Mouse (Mus musculus): ENCODE results near the gene Gkn1. TPM values are rescaled to one million over a fixed set of nuclear protein-coding genes. Genes with fewer than 3 reads are reported as not detected.
A peak's percentile ranks its signal among the peaks of the same experiment; 100 is the strongest.

The Gkn1 gene
- polyA plus RNA-seq, 1 experiment from 2014 or later = not detected

- H3K4me3 ChIP-seq (ENCODE audit: low read depth, low read length) = no peak within 1 kb of the TSS
- H3K4me1 ChIP-seq (ENCODE audit: insufficient read depth) = peaks cover 22% of the 10 kb centered on the region
- 36% methylated on average over 7 of the region's 7 CpGs for WGBS (ENCODE audit: insufficient replicate concordance)
These were observed 38.1 kb upstream of the Gkn1 start, which contains the start of gene Gkn3 for GRCm38 (mm10) chr6:87388877-87389276. Gene Gkn3 (minus strand): TSS chr6:87388935.

GRCm38 (mm10) chr6:87386681-87387080 lies 35.9 kb upstream of the Gkn1 start:
- Histone ChIP-seq H3K4me2 (ENCODE audit: low read depth, low read length) (no peak overlapping the region), H3K9ac (replicated peaks) (no peak overlapping the region)
- 74% methylated on average over 10 of the region's 10 CpGs for WGBS (ENCODE audit: insufficient replicate concordance)

More at GRCm38 (mm10) chr6:87388877-87389276, 38.1 kb upstream of the Gkn1 start, which contains the start of gene Gkn3:
- Histone ChIP-seq H3K27ac (ENCODE audit: low read depth) (no peak within 1 kb of the TSS), H3K9ac (replicated peaks) (no peak within 1 kb of the TSS), H3K4me2 (ENCODE audit: low read depth, low read length) (no peak within 1 kb of the TSS), H3K27me3 (ENCODE audit: insufficient read depth, low read length) (no peaks in the 10 kb centered on the region), H3K9me3 (ENCODE audit: low read length) (no peaks in the 10 kb centered on the region), H3K36me3 (replicated peaks; ENCODE audit: insufficient read depth, low read length) (no peaks in the 10 kb centered on the region)
- ATAC-seq (no peak), DNase-seq (no peak)
- TF ChIP-seq CTCF (IDR thresholded peaks at IDR 0.05; ENCODE audit: low read depth) = no peak
- TF ChIP-seq EP300 (IDR thresholded peaks at IDR 0.05; ENCODE audit: low read depth) = no peak

GRCm38 (mm10) chr6:87386203-87386602 lies 35.5 kb upstream of the Gkn1 start:
- ATAC-seq = no peak
- Histone ChIP-seq H3K9me3 (ENCODE audit: low read length) (no peaks in the 10 kb centered on the region), H3K4me3 (ENCODE audit: low read depth, low read length) (no peak overlapping the region), H3K4me2 (ENCODE audit: low read depth, low read length) (no peak overlapping the region), H3K4me1 (ENCODE audit: insufficient read depth) (peaks cover 14% of the 10 kb centered on the region), H3K27ac (ENCODE audit: low read depth) (no peak overlapping the region), H3K27me3 (ENCODE audit: insufficient read depth, low read length) (0 out of 2 replicates have a peak, but pooled peaks cover 6% of the 10 kb centered on the region), H3K36me3 (replicated peaks; ENCODE audit: insufficient read depth, low read length) (no peaks in the 10 kb centered on the region), H3K9ac (replicated peaks) (no peak overlapping the region)
- peak; percentile 70 for DNase-seq
- peak; percentile 89 for TF ChIP-seq CTCF (IDR thresholded peaks at IDR 0.05; ENCODE audit: low read depth)
- no peak for TF ChIP-seq EP300 (IDR thresholded peaks at IDR 0.05; ENCODE audit: low read depth)
- 15% methylated on average over 7 of the region's 7 CpGs for WGBS (ENCODE audit: insufficient replicate concordance)

More at GRCm38 (mm10) chr6:87386681-87387080, 35.9 kb upstream of the Gkn1 start:
- ATAC-seq (no peak), DNase-seq (no peak)
- TF ChIP-seq EP300 (IDR thresholded peaks at IDR 0.05; ENCODE audit: low read depth) (no peak), CTCF (IDR thresholded peaks at IDR 0.05; ENCODE audit: low read depth) (no peak)
- H3K27ac ChIP-seq (ENCODE audit: low read depth) = no peak overlapping the region
- H3K9me3 ChIP-seq (ENCODE audit: low read length) = no peaks in the 10 kb centered on the region
- H3K4me1 ChIP-seq (ENCODE audit: insufficient read depth) = peaks cover 14% of the 10 kb centered on the region
- H3K4me3 ChIP-seq (ENCODE audit: low read depth, low read length) = no peak overlapping the region
- H3K36me3 ChIP-seq (replicated peaks; ENCODE audit: insufficient read depth, low read length) = no peaks in the 10 kb centered on the region
- H3K27me3 ChIP-seq (ENCODE audit: insufficient read depth, low read length) = 0 out of 2 replicates have a peak, but pooled peaks cover 6% of the 10 kb centered on the region

GRCm38 (mm10) chr6:87384761-87385160 lies 34.0 kb upstream of the Gkn1 start:
- no peak for TF ChIP-seq CTCF (IDR thresholded peaks at IDR 0.05; ENCODE audit: low read depth)
- no peak for TF ChIP-seq EP300 (IDR thresholded peaks at IDR 0.05; ENCODE audit: low read depth)
- Histone ChIP-seq H3K9me3 (ENCODE audit: low read length) (no peaks in the 10 kb centered on the region), H3K27ac (ENCODE audit: low read depth) (no peak overlapping the region), H3K9ac (replicated peaks) (no peak overlapping the region), H3K4me3 (ENCODE audit: low read depth, low read length) (no peak overlapping the region), H3K4me1 (ENCODE audit: insufficient read depth) (peaks cover 10% of the 10 kb centered on the region; the same call in 1 of the 2 replicates), H3K4me2 (ENCODE audit: low read depth, low read length) (peak overlapping the region; percentile 63), H3K36me3 (replicated peaks; ENCODE audit: insufficient read depth, low read length) (no peaks in the 10 kb centered on the region), H3K27me3 (ENCODE audit: insufficient read depth, low read length) (0 out of 2 replicates have a peak, but pooled peaks cover 6% of the 10 kb centered on the region)
- WGBS (ENCODE audit: insufficient replicate concordance) = 42% methylated on average over 6 of the region's 6 CpGs
- ATAC-seq (no peak), DNase-seq (no peak)

DNA sequence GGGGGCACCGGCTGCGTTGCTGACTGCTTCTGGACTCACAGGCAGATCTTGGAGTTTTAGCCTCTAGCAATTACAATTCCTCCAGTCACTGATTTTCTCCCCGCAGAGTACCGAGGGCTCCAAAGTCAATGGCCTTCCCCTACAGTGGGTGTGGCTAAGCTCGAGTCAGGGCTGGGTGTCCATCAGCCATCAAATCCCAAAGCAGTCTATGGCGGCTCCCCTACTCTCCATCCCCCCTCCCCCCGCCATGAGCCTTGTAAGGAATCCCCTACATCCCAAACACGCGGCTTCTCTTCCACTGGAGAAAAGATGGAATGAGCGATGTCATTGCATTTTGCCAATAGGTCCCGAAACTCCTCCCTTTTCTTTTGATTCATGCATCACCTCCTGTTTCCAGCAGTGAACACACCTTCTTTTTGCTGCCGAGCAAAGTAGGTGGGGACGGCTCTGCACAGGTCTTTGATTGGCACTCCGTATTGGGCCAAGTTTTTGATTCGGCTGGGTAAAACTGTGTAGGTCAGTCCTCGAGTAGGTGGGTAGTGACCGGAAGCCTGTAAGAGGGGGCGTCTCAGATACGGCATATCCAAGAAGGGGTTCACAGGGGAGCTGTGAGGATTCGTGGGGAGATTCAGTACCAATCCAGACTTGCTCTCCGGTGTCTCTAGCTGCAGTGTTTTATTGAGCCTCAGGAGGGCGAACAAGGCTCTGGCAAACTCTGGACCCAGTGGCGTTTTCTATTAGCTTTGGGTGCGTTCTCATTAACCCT lies 33.4 kb upstream of the Gkn1 start:
- 15% methylated on average over 24 of the region's 24 CpGs for whole genome bisulfite sequencing (ENCODE audit: insufficient replicate concordance)
- Histone ChIP-seq H3K36me3 (replicated peaks; ENCODE audit: insufficient read depth, low read length) (no peaks in the 10 kb centered on the region), H3K9ac (replicated peaks) (no peak overlapping the region), H3K27me3 (ENCODE audit: insufficient read depth, low read length) (0 out of 2 replicates have a peak, but pooled peaks cover 6% of the 10 kb centered on the region), H3K9me3 (ENCODE audit: low read length) (no peaks in the 10 kb centered on the region), H3K27ac (ENCODE audit: low read depth) (no peak overlapping the region), H3K4me2 (ENCODE audit: low read depth, low read length) (peak overlapping the region; percentile 63), H3K4me3 (ENCODE audit: low read depth, low read length) (no peak overlapping the region), H3K4me1 (ENCODE audit: insufficient read depth) (peaks cover 5% of the 10 kb centered on the region; the same call in 1 of the 2 replicates)
- DNase-seq (no peak), ATAC-seq (no peak)
- TF ChIP-seq EP300 (IDR thresholded peaks at IDR 0.05; ENCODE audit: low read depth) (no peak), CTCF (IDR thresholded peaks at IDR 0.05; ENCODE audit: low read depth) (peak; percentile 51)

GRCm38 (mm10) chr6:87373057-87373456 lies 22.3 kb upstream of the Gkn1 start, which contains the start of gene Gkn2:
Gene Gkn2 (plus strand): TSS chr6:87373357.
- Histone ChIP-seq H3K4me3 (ENCODE audit: low read depth, low read length) (no peak within 1 kb of the TSS), H3K9me3 (ENCODE audit: low read length) (no peaks in the 10 kb centered on the region), H3K27ac (ENCODE audit: low read depth) (no peak within 1 kb of the TSS), H3K27me3 (ENCODE audit: insufficient read depth, low read length) (no peaks in the 10 kb centered on the region), H3K4me1 (ENCODE audit: insufficient read depth) (no peaks in the 10 kb centered on the region), H3K9ac (replicated peaks) (no peak within 1 kb of the TSS), H3K4me2 (ENCODE audit: low read depth, low read length) (no peak within 1 kb of the TSS), H3K36me3 (replicated peaks; ENCODE audit: insufficient read depth, low read length) (no peaks in the 10 kb centered on the region)
- TF ChIP-seq EP300 (IDR thresholded peaks at IDR 0.05; ENCODE audit: low read depth) (no peak), CTCF (IDR thresholded peaks at IDR 0.05; ENCODE audit: low read depth) (no peak)
- ATAC-seq (no peak), DNase-seq (no peak)
- 70% methylated on average over 9 of the region's 9 CpGs for WGBS (ENCODE audit: insufficient replicate concordance)

Measured in liver, postnatal 0 days (tissue).